Mouse (Mus musculus) T-cell, adult 66 days (primary cell): Measurements from ENCODE around the gene Igsf10. TPM values are rescaled to one million over a fixed set of nuclear protein-coding genes. Genes with fewer than 3 reads are reported as not detected.

Experiments used
- total RNA-seq, 2 experiments: library from RNA; stranded (reverse); gene quantifications; 3 replicates in 1 of 2; 4 replicates in 1 of 2; pipeline ENCODE4 v1.2.4; 2023

Gene Igsf10
- not detected for total RNA-seq

GRCm38 (mm10) chr3:59344065-59344905 lies at the start of gene Igsf10:
Gene Igsf10, minus strand, starts transcription at chr3:59344394.

Other genes with a start within 250 kb of the Igsf10 start
- gene Gpr171, start 242.6 kb downstream of the Igsf10 start, total RNA-seq: 10 to 100 TPM; 38.3 to 47.7 TPM
- 1 to 10 TPM; 1.4 to 2.7 TPM for gene P2ry14, start 190.8 kb downstream of the Igsf10 start, total RNA-seq
- not detected for gene Gpr87, start 149.3 kb downstream of the Igsf10 start, total RNA-seq
- gene P2ry13, start 133.5 kb downstream of the Igsf10 start, total RNA-seq: under 1 TPM; 0.44 to 0.79 TPM
- gene P2ry12, start 81.5 kb downstream of the Igsf10 start, total RNA-seq: under 1 TPM in 1 of 2 experiments, not detected in 1; 0.73 TPM